Mouse (Mus musculus) myocyte (in vitro differentiated cells): ENCODE measurements around the gene Pgbd1. TPM values are rescaled to one million over a fixed set of nuclear protein-coding genes. Genes with fewer than 3 reads are reported as not detected.
"Not testable (repeated sequence)": the region's sequence is repeated elsewhere in the genome, so short reads cannot be mapped to it uniquely, and the experiment has no call there.

ENCODE experiments used
- H3K27me3 ChIP-seq: one replicate; pipeline ENCODE4 v1.6.1; 2011; ENCODE audit not compliant: control insufficient read depth, insufficient read depth, insufficient read length
- H3K36me3 ChIP-seq: one replicate; pipeline ENCODE4 v1.6.1; 2011; ENCODE audit not compliant: control insufficient read depth, insufficient read depth
- H3K4me2 ChIP-seq: one replicate; pipeline ENCODE4 v1.6.1; 2011; ENCODE audit warnings: low read depth, control low read depth
- H3K4me3 ChIP-seq: one replicate; pipeline ENCODE4 v1.5.1; 2011; ENCODE audit warnings: mild to moderate bottlenecking, control low read depth, moderate library complexity
- H3K79me2 ChIP-seq: one replicate; pipeline ENCODE4 v1.6.1; 2011; ENCODE audit not compliant: control insufficient read depth, insufficient read depth
- H3ac ChIP-seq: one replicate; pipeline ENCODE4 v1.6.1; 2011; ENCODE audit not compliant: control insufficient read depth, insufficient read length
- CEBPB ChIP-seq: IDR thresholded peaks from 2 replicates; pipeline ENCODE4 v1.6.1; 2011; ENCODE audit warnings: mild to moderate bottlenecking, moderate library complexity; ENCODE audit not compliant: poor library complexity, insufficient read depth, severe bottlenecking
- E2F4 ChIP-seq: IDR thresholded peaks from one replicate; pipeline ENCODE4 v1.6.1; 2011; ENCODE audit warnings: mild to moderate bottlenecking, control low read depth, moderate library complexity; ENCODE audit not compliant: insufficient read depth
- MAX ChIP-seq: IDR thresholded peaks from one replicate; pipeline ENCODE4 v1.6.1; 2011; ENCODE audit warnings: low read depth, mild to moderate bottlenecking, control low read depth
- MYOD1 ChIP-seq, 3 experiments: IDR thresholded peaks; one replicate each; pipeline ENCODE4 v1.6.1; 2011; ENCODE audit warnings: control low read depth in 2 of 3, low read depth in 2 of 3, mild to moderate bottlenecking in 2 of 3, moderate library complexity in 1 of 3; ENCODE audit not compliant: insufficient read length in 2 of 3, control insufficient read depth in 1 of 3
- MYOG ChIP-seq, 3 experiments: IDR thresholded peaks; one replicate each; pipeline ENCODE4 v1.6.1; 2011; ENCODE audit warnings: control low read depth in 2 of 3, low read depth in 2 of 3, mild to moderate bottlenecking in 2 of 3; ENCODE audit not compliant: insufficient read length in 2 of 3, control insufficient read depth in 1 of 3, insufficient read depth in 1 of 3
- POLR2A ChIP-seq: IDR thresholded peaks from one replicate; pipeline ENCODE4 v1.6.1; 2011; ENCODE audit warnings: low read depth, mild to moderate bottlenecking, control low read depth, moderate library complexity; ENCODE audit not compliant: insufficient read length
- POLR2AphosphoS2 ChIP-seq: IDR thresholded peaks from one replicate; pipeline ENCODE4 v1.6.1; 2011; ENCODE audit warnings: low read depth, control low read depth; ENCODE audit not compliant: insufficient read length
- REST ChIP-seq: IDR thresholded peaks from one replicate; pipeline ENCODE4 v1.6.1; 2011; ENCODE audit warnings: mild to moderate bottlenecking, control low read depth, moderate library complexity; ENCODE audit not compliant: insufficient read depth, insufficient read length
- SRF ChIP-seq: IDR thresholded peaks from one replicate; pipeline ENCODE4 v1.6.1; 2011; ENCODE audit warnings: low read depth; ENCODE audit not compliant: control insufficient read depth, insufficient read length
- TCF12 ChIP-seq: IDR thresholded peaks from one replicate; pipeline ENCODE4 v1.6.1; 2011; ENCODE audit warnings: mild to moderate bottlenecking, control low read depth; ENCODE audit not compliant: poor library complexity, insufficient read depth, severe bottlenecking
- TCF3 ChIP-seq: IDR thresholded peaks from one replicate; pipeline ENCODE4 v1.6.1; 2011; ENCODE audit warnings: low read depth, control low read depth; ENCODE audit not compliant: insufficient read length
- USF1 ChIP-seq: IDR thresholded peaks from one replicate; pipeline ENCODE4 v1.6.1; 2011; ENCODE audit warnings: low read depth, mild to moderate bottlenecking, control low read depth, moderate library complexity
- polyA plus RNA-seq: library from polyadenylated mRNA; unstranded; fragments of >200 nt; fragmentation: generic; extraction: Trizol; gene quantifications from one replicate; pipeline ENCODE4 v1.2.1, GENCODE M21; 2012; ENCODE audit warnings: missing spikeins

The Pgbd1 gene
- 0.13 TPM for polyA plus RNA-seq

DNA sequence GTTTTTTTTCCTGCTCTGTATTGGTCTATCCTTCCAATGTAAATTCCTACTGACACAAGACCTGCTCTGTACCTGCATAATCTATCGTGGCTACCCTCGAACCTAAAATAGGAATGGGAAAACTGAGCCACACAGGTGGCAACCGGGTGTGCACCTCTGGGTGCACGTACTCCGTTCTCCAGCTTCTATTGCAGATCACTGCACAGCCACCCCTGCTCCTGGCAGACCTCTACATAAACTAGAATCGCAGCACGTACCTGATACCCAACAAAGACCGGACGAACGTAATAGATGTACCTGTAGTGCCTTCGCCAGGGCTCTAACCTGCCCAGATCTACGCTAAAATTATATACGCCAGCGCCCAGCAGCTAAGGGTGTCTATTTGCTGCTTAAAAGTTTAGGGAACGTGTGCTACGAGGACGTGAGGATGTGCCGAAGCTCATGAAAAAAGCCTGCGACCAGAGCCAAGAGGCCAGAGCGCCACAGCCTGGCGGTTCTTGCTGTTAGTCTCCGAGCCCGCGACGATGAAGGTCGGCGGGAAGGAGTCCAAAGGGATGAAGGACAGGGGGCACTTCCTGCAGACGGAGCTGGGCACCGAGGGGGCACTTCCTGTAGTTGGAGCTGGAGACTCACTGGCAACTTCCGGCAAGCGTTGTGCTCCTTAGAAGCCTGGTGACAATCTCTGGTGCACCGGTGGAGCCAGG lies at the start of gene Pgbd1:
Gene Pgbd1, minus strand, starts transcription at position 556 of the 704 bp plus-strand sequence.
- Histone ChIP-seq H3K79me2 (no peaks in the 10 kb centered on the region), H3ac (no peak within 1 kb of the TSS), H3K4me3 (no peak within 1 kb of the TSS), H3K36me3 (peaks cover 13% of the 10 kb centered on the region), H3K4me2 (peak within 1 kb of the TSS; percentile 30), H3K27me3 (no peaks in the 10 kb centered on the region)
- TF ChIP-seq USF1 (no peak), E2F4 (no peak), MAX (no peak), SRF (no peak), TCF3 (no peak), CEBPB (no peak), MYOG (IDR thresholded peaks at IDR 0.05; ENCODE audit: control insufficient read depth in 1 of 3, insufficient read depth in 1 of 3, insufficient read length in 2 of 3, low read depth in 2 of 3) (no peak)

DNA sequence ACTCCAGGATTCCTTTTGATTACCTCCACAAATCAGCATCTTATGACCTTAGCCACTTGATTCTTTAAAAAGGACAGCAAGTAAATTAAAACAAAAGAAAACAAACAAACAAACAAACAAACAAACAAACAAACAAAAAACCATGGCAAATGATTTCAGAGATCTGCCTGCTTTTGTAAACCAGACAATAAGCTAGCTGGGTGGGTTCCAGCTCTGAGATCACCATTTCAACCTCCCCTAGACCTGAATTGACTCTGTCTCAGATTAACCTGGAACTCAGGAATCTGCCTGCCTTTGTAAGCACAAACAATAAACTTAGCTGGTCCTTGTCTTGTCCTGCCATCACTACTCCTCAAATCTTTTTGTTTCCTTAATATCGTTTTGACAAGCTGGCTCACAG lies 46.0 kb upstream of the Pgbd1 start:
- H3ac ChIP-seq, result no peak overlapping the region
- no peaks in the 10 kb centered on the region for H3K36me3 ChIP-seq
- no peaks in the 10 kb centered on the region for H3K27me3 ChIP-seq
- H3K4me2 ChIP-seq, result no peak overlapping the region
- no peak for TF ChIP-seq SRF
- no peak for TF ChIP-seq E2F4
- TF ChIP-seq TCF3, result no peak
- TF ChIP-seq USF1, result no peak
- no peak for TF ChIP-seq MYOG (IDR thresholded peaks at IDR 0.05; ENCODE audit: control insufficient read depth in 1 of 3, insufficient read depth in 1 of 3, insufficient read length in 2 of 3, low read depth in 2 of 3)
- TF ChIP-seq POLR2A, result no peak
- no peak for TF ChIP-seq POLR2AphosphoS2
- no peak for TF ChIP-seq TCF12
- no peak for TF ChIP-seq CEBPB
- no peak for TF ChIP-seq REST
- no peak for TF ChIP-seq MYOD1 (IDR thresholded peaks at IDR 0.05; ENCODE audit: control insufficient read depth in 1 of 3, insufficient read length in 2 of 3, low read depth in 2 of 3)
- TF ChIP-seq MAX, result no peak
- H3K4me3 ChIP-seq, result no peak overlapping the region
- H3K79me2 ChIP-seq, result no peaks in the 10 kb centered on the region

DNA sequence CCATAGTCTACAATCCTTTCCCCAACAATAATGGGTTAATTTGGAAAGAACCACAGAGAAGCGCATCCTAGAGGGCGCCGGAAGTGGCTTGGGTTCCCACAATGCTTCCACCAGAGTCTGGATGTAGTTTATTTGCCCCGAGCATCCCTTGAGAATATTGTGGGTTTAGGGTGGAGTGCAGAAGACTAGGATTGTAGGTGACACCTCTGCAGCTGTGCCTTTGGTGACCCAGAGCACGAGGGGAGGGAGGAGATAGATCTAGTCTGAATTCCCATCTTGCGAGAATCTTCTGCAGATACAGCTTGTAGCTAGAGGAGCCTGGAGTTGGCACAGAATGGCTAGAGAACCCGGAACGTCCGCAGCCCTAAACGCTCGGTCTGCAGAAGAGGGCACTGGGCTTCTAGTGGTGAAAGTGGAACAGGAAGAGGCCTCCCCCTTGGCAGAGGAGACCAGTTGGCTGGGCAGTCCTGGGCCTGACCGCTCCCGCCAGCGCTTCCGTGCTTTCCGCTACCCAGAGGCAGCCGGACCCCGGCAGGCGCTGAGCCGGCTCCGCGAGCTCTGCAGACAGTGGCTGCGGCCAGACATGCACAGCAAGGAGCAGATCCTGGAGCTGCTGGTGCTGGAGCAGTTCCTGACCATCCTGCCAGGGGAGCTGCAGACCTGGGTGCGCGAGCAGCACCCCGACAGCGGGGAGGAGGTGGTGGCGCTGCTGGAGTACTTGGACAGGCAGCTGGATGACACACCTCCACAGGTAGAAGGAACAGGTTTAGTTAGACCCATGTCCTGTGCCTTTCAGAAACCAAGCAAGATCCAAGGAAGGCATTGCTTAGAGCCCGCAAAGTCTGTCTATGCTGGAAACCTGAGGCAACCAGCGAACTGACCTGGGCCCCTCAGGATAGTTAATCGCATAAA lies 38.2 kb upstream of the Pgbd1 start, which contains the start of the genes Zkscan4 and Gm10065:
Gene Zkscan4, plus strand, starts transcription at position 149 of the 912 bp plus-strand sequence.
Gene Gm10065, minus strand, starts transcription at position 683 of the 912 bp plus-strand sequence.
- not testable (repeated sequence) for H3K27me3 ChIP-seq, H3K36me3 ChIP-seq, H3K4me2 ChIP-seq, H3K79me2 ChIP-seq, H3ac ChIP-seq, H3K4me3 ChIP-seq

DNA sequence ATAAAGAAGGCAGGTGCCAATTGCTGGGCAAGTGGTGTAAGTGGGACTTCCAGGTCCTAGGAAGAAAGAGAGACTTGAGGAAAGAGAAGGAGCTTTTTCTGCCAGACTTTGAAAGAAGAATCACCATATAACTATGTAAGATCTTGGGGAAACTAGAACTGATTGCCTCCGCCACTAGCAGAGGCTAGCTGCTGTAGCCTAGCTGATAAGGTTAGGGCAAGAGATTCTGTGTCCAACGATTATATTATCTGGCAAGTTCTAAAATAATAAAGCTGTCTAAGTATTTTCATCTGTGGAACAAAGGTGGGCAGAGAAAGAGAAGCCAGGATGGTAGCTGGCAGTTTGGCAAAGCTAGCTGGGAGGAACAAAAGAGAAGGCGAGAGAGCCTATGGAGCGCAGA lies 31.6 kb upstream of the Pgbd1 start:
- no peak for TF ChIP-seq TCF12
- TF ChIP-seq MYOD1 (IDR thresholded peaks at IDR 0.05; ENCODE audit: control insufficient read depth in 1 of 3, insufficient read length in 2 of 3, low read depth in 2 of 3), result no peak
- TF ChIP-seq MAX, result no peak
- TF ChIP-seq USF1, result no peak
- no peak for TF ChIP-seq POLR2A
- no peak for TF ChIP-seq TCF3
- no peak for TF ChIP-seq E2F4
- no peak for TF ChIP-seq SRF
- no peak for TF ChIP-seq REST
- no peak for TF ChIP-seq MYOG (IDR thresholded peaks at IDR 0.05; ENCODE audit: control insufficient read depth in 1 of 3, insufficient read depth in 1 of 3, insufficient read length in 2 of 3, low read depth in 2 of 3)
- TF ChIP-seq POLR2AphosphoS2, result no peak
- Histone ChIP-seq H3K79me2 (no peaks in the 10 kb centered on the region), H3K4me2 (no peak overlapping the region), H3K4me3 (no peak overlapping the region), H3ac (no peak overlapping the region), H3K36me3 (no peaks in the 10 kb centered on the region), H3K27me3 (peaks cover 8% of the 10 kb centered on the region)

DNA sequence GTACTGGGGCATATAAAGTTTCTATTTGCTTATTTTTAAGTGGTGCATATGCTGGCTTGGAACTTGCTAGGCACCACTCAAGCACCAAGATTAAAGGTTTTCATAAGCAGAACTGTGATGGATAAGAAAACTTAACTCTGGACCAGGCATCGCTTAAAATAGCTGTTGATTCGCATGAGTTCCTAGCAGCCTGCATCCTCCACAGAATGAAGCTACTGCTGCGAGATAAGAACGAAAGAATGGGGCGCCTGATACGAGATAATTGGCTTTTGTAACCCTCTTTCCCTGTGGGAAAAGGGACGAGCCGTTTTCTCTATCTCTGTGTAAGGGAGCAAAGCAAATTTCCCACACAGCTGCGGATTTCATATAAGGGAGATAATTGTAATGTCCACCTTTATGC lies 28.2 kb upstream of the Pgbd1 start:
- no peak overlapping the region for H3K4me2 ChIP-seq
- peaks cover 8% of the 10 kb centered on the region for H3K27me3 ChIP-seq
- no peak for TF ChIP-seq TCF3
- no peak for TF ChIP-seq USF1
- no peak overlapping the region for H3K4me3 ChIP-seq
- no peaks in the 10 kb centered on the region for H3K36me3 ChIP-seq
- no peaks in the 10 kb centered on the region for H3K79me2 ChIP-seq
- H3ac ChIP-seq, result no peak overlapping the region
